Mouse (Mus musculus): ENCODE data around the gene Syt15.
"Not testable (repeated sequence)": the region's sequence is repeated elsewhere in the genome, so short reads cannot be mapped to it uniquely, and the experiment has no call there.

Syt15 gene

DNA sequence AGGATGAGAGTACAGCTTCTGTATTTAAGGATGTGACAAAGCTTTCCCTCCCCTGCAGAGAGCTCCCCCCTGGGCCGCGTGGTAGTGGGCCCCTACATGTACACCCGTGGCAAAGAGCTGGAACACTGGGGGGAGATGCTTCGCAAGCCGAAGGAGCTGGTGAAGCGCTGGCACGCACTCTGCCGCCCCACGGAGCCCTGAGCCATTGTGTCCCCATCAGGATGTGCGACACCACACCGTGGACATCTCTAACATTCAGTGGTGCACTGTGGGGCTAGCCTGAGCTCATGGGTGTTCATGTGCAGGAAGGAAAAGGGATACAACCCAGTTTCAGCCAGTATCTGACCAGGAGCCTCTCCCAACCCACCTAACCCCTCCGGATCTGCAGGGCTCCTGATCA is 8.6 kb downstream of the Syt15 start:
- DNase-seq (ENCODE audit: low spot score): no peak

- no peak for DNase-seq (ENCODE audit: low spot score)
Measured at GRCm38 (mm10) chr14:34228830-34229506, 9.6 kb downstream of the Syt15 start.

DNA sequence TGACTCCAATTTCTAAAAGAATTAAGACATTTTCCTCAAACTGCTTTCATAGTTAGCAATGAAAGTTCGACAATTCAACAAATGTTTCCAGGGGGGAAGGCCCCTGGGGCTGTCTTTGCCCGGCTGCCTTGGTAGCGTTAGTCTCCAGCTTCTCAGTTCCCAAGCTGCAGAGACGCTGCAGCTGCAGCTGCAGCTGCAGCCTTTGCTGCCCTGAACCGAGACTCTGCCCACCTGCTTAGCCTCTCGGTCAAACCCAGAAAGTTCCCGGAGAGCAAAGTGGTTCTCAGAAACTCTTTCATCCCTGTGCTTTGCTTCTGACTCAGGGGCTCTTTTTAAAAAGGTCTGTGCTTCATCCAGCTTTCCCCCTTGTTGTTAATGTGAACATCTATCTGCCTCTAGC is 12.9 kb downstream of the Syt15 start:
- no peak for DNase-seq (ENCODE audit: low spot score)

DNA sequence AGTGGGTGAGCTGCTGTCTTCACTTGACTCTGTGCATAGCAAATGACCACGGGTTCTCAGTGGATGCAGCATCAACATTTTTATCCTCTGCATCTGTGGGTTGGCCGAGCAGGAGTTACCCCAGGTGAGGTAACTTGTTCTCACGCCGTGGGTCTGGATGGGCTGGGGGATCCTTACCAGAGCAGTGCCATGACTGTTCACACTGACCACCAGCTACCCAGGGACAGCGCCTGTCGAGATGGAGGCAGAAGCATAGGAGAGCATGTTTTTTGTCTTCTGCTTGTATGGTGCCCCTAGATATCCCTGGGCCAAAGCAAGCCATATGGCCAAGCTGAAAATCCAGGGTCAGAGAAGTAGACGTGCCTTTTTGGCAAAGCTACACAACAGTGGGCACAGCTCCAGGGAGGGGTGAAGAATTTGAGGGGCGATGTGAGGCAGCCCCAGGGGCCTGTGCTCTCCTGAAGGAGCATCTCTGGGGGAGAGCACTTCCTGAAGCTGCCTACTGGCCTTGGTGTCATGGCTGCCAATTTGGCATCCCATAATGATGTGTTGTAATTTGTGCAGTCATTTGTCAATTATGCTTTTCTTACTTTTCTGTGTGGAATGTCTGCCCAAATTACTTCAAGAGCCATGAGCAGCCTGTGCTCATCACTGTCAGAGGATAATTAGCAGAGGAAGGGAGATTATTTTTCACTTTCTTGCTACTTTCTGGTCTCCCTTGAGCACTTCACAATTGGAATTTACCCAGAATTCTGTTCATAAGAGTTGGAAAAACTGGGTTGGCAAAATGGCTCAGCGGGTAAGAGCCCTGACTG is 13.7 kb downstream of the Syt15 start:
- DNase-seq (ENCODE audit: low spot score): no peak

DNA sequence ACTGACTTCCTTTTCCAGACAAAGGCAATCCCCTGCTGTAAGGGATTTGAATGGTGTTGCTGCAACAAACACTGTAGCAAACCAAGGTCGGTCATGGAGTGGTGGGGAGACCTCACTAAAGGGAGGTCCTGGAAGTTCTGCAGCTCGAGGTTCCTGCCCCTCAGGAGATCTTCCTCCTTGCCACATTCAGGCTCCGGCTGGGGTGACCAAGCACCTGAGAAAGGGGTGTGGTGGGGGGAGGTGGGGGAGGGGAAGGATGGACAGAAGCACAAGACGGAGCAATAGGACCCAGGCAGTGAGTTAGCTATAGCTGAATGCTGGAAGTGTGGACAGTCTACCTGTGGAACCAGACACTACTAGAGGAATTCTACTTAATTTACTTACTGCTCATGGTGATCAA is 14.5 kb downstream of the Syt15 start:
- DNase-seq (ENCODE audit: low spot score): no peak

DNA sequence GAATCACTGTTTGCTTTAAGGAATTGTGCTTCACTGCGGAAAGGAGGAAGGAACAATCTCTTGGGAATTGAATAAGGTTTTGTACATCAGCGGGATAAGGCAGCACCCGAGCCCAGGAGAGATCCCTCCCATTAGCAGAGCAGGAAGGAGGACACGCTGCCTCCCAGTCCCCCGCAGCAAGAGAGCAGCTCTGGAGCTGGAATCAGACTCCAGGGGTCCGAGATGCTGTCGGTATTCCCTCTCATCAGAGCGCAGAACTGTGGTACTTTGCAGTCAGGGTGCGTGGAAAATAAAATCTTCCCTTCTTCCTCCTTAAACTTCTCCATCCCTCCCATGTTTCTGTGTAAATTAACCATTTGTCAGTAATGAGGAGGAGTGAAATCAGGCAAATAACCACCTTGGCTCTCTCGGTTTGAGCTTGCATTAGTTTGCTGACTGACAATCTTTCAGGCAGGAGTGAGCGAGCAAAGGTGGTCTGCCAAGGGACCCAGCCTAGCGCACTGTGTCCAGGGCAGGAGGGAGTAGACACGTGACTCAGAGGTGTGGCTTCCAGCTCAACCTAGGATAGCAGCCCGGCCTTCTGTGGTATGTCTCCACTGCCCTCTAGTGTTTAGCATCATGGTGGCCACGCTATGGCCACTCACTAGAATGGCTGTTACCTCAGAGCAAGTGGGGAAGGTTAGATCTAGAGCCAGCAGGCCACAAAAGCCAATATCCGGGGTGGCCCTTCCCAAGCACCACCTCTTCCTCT is 15.4 kb downstream of the Syt15 start:
- peak; percentile 68 for DNase-seq (ENCODE audit: low spot score)

DNA sequence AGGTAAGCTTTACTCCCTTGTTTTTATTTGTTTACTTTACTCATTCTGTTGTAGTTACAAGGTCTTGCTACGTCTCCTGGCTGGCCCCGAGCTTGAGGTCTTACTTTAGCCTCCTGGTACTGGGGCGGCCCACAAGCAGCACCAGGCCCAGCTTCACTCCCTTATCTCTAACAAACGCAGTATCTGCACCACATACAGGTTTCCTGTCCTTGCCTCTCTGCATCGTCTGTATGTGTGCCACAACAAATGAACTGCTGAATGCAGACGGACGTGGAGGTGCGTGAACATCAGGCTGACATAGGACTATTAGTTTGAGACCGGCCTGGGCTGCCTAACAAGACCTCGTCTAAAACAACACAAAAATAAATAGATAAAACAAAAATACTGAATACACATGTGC is 20.9 kb downstream of the Syt15 start:
- no peak for DNase-seq (ENCODE audit: low spot score)

GRCm38 (mm10) chr14:34240676-34241075 is 21.3 kb downstream of the Syt15 start:
- no peak for DNase-seq (ENCODE audit: low spot score)

GRCm38 (mm10) chr14:34252470-34253145 is 33.2 kb downstream of the Syt15 start:
- DNase-seq (ENCODE audit: low spot score): no peak

DNA sequence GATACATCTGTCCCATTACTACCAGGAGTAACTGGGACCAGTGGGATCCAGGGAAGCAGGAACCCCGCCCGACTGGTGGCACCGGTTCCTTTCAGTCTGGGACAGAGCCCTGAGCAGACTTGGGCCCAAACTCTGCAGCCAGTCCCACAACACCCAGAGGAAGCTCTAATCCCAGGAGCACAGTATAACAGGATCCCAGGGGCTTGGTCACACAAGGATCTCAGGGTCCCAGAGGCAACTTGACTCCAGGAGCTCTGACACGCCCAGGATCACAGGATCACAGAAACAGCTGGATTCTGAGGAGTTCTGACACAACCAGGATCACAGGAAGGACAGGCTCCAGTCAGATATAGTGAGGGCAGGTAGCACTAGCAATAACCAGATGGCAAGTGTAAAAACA is 33.9 kb downstream of the Syt15 start:
- DNase-seq (ENCODE audit: low spot score): no peak

- DNase-seq (ENCODE audit: low spot score): not testable (repeated sequence)
Measured at GRCm38 (mm10) chr14:34258525-34258924, 39.1 kb downstream of the Syt15 start.

DNA sequence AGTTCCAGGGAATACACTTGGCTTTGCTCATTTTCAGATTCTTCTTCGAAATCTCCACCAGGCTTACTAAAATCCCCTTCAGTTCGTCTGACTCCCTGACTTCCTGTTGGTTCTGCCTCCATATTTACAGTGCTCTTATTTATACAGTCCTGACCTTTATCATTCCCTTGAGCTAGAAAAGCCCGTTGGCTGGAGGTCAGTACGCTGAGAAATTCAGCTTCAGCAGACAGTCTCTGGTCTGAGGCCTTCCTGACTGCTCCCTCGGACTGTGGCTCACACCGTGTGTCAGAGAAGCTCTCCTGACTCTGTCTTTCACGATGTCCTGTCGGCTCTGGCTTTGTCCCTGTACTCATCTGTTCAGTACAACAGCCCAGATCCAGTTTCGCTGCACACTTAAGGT is 48.7 kb downstream of the Syt15 start:
- no peak for DNase-seq (ENCODE audit: low spot score)

- no peak for DNase-seq (ENCODE audit: low spot score)
Measured at GRCm38 (mm10) chr14:34273280-34273679, 53.9 kb downstream of the Syt15 start.

- DNase-seq (ENCODE audit: low spot score): no peak
Measured at GRCm38 (mm10) chr14:34274141-34274540, 54.7 kb downstream of the Syt15 start.

- DNase-seq (ENCODE audit: low spot score): no peak
Measured at GRCm38 (mm10) chr14:34275225-34275624, 55.8 kb downstream of the Syt15 start.

DNA sequence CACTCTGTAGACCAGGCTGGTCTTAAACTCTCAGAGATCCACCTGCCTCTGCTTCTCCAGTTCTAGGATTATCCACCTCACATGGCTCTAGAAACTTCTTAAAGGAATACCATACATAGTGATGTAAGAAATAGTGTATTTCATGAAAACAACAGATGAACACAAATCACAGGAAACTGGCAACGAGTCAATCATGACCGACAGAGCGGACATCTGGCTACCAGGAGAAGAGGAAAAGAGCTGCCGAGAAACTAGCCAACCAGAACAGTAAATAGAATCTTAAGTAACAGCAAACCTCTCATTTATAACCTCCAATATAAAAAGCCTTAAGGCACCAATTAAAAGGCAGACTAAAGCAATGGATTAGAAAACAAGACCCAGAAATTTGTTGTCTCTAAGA is 60.3 kb downstream of the Syt15 start:
- no peak for DNase-seq (ENCODE audit: low spot score)

Measured in testis, postnatal 10 days (tissue).